Mouse (Mus musculus): Measurements from ENCODE around the gene Gatad2b.

GRCm38 (mm10) chr3:90273855-90274254 is 19.1 kb upstream of the Gatad2b start:
- no peak for TF ChIP-seq CTCF (IDR thresholded peaks at IDR 0.05; ENCODE audit: low read depth)
- TF ChIP-seq EP300 (IDR thresholded peaks at IDR 0.05; ENCODE audit: low read depth), result no peak

Data from heart, postnatal 0 days (tissue).